Mouse (Mus musculus): Measurements from ENCODE around the gene Ficd. TPM values are rescaled to one million over a fixed set of nuclear protein-coding genes. Genes with fewer than 3 reads are reported as not detected.

The Ficd gene
- total and polyA plus RNA-seq, 3 experiments: 1.5 to 5.8 (median 1.9) TPM

DNA sequence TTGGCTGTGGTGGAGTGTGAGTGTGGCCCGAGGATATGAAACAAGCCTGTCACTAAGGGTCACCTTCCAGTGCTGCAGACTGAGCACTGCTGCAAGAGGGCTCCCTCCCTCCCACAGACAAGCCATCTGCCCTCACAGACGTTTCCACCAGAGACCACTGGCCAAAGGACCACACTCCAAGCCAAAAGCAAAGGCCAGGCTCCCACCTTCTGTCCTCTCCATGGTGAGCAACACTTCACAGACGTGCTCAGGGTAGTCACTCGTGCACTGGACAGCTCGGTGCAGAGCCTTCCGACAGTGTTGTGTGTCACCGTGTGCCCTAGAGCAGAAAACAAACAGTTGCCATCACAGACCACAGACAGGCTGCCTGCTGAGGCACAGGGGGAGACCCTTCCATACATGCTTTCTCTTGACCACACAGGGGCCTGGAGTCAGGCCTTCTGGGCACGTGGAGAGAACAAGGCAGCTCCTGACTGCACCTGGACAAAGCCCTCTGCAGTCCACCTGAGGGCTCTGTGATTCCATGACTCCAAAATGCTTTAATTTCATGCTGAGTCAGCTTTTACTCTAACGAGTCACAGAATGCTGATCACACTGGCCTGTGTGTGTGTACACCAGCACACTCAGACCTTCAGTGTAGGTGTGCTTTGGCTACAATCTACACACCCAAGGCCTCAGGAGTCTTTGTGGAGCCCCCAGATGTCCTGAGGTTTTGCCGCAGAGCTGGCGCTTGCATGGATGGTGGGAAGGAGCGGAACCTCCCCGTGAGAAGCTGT lies 13.1 kb downstream of the Ficd start:
- Histone ChIP-seq H3K4me1 (ENCODE audit: insufficient read depth, low read depth, low read length) (no peaks in the 10 kb centered on the region), H3K36me3 (replicated peaks) (peaks cover 99% of the 10 kb centered on the region), H3K27me3 (ENCODE audit: insufficient read depth, low read length) (no peaks in the 10 kb centered on the region), H3K4me3 (ENCODE audit: low read depth, low read length) (no peak overlapping the region), H3K9me3 (replicated peaks) (no peaks in the 10 kb centered on the region)
- DNase-seq (ENCODE audit: low spot score) (no peak), ATAC-seq (ENCODE audit: extremely low read depth, insufficient number of reproducible peaks, low FRiP score, poor library complexity, severe bottlenecking) (no peak)
- no peak for TF ChIP-seq POLR2AphosphoS5 (IDR thresholded peaks at IDR 0.05; ENCODE audit: insufficient replicate concordance, low read depth, low read length)
- no peak for TF ChIP-seq CTCF (IDR thresholded peaks at IDR 0.05; ENCODE audit: low read depth, low read length)
- TF ChIP-seq GATA2 (IDR thresholded peaks at IDR 0.05; ENCODE audit: borderline replicate concordance, low read depth, low read length): no peak
- no peak for TF ChIP-seq TAL1 (conservative IDR thresholded peaks at IDR 0.05; ENCODE audit: low read depth, low read length)
- no peak for TF ChIP-seq GATA1 (IDR thresholded peaks at IDR 0.05; ENCODE audit: borderline replicate concordance, low read length)

DNA sequence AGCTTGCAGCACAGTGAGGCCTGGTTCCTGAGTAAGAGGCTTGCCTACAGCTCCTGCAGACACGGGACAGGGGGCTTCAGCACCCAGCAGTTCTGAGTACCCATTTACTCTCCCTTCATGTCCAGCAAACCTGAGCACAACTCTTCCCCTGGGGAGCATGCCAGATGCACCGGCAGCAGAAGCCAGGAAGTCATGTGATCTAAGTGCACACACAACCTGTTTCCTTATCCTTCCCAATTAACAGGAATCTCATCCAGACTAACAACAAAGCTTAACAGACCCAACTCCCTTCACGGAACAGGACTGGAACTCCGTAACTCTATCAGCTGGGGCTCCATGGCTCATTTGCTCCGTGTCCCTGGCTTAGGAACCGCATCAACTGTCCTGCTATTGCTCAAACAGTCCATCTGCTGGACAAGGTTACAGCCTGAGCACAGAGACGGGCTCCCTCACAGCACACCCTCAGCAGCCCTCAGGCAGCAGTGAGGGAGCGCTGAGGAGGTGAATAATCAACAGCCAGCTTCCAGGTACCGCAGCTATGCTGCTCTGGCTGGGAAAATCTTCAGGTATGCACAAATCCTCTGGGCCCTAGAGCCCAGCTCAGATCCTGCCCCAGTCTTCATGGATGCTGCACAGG lies 16.0 kb downstream of the Ficd start:
- ATAC-seq (ENCODE audit: extremely low read depth, insufficient number of reproducible peaks, low FRiP score, poor library complexity, severe bottlenecking): no peak
- no peak for DNase-seq (ENCODE audit: low spot score)
- Histone ChIP-seq H3K36me3 (replicated peaks) (peaks cover 99% of the 10 kb centered on the region), H3K4me1 (ENCODE audit: insufficient read depth, low read depth, low read length) (no peaks in the 10 kb centered on the region), H3K4me3 (ENCODE audit: low read depth, low read length) (no peak overlapping the region), H3K9me3 (replicated peaks) (no peaks in the 10 kb centered on the region), H3K27me3 (ENCODE audit: insufficient read depth, low read length) (no peaks in the 10 kb centered on the region)
- TF ChIP-seq GATA1 (IDR thresholded peaks at IDR 0.05; ENCODE audit: borderline replicate concordance, low read length): no peak
- TF ChIP-seq GATA2 (IDR thresholded peaks at IDR 0.05; ENCODE audit: borderline replicate concordance, low read depth, low read length): no peak
- no peak for TF ChIP-seq POLR2AphosphoS5 (IDR thresholded peaks at IDR 0.05; ENCODE audit: insufficient replicate concordance, low read depth, low read length)
- TF ChIP-seq TAL1 (conservative IDR thresholded peaks at IDR 0.05; ENCODE audit: low read depth, low read length): no peak
- TF ChIP-seq CTCF (IDR thresholded peaks at IDR 0.05; ENCODE audit: low read depth, low read length): no peak

DNA sequence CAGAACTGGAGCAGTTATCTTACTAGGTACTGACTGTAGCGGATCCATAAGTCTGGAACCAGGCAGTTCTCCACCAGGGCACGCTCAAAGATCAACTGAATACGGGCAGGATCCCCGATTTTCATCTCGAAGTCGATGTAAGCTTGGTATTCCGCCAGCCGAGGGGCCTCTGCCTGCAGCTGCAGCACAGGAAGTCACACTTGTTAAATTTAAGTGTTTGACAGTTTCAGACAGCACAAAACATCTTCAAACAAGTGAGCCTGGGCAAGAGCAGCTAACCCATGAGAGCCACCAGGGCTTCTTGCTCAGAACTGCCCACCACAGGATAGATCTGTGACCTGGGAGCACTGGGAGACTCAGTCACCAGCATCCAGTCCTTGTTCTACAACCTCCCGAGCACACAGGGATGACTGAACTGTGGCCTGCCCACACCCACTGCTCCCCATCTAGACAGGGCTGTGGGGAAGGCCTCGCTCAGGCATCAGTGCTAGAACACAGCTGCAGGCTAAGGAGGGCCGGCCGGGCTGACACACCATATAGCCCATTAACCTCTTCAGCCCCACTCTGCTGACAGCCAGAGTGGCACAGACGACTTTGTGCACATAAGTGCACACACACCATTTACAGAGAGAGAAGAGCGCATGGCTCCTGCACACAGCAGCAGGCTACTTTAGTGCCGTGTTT lies 19.9 kb downstream of the Ficd start:
- no peak for TF ChIP-seq CTCF (IDR thresholded peaks at IDR 0.05; ENCODE audit: low read depth, low read length)
- no peak for TF ChIP-seq TAL1 (conservative IDR thresholded peaks at IDR 0.05; ENCODE audit: low read depth, low read length)
- TF ChIP-seq GATA2 (IDR thresholded peaks at IDR 0.05; ENCODE audit: borderline replicate concordance, low read depth, low read length): no peak
- no peak for TF ChIP-seq GATA1 (IDR thresholded peaks at IDR 0.05; ENCODE audit: borderline replicate concordance, low read length)
- TF ChIP-seq POLR2AphosphoS5 (IDR thresholded peaks at IDR 0.05; ENCODE audit: insufficient replicate concordance, low read depth, low read length): no peak
- Histone ChIP-seq H3K4me1 (ENCODE audit: insufficient read depth, low read depth, low read length) (no peaks in the 10 kb centered on the region), H3K9me3 (replicated peaks) (no peaks in the 10 kb centered on the region), H3K27me3 (ENCODE audit: insufficient read depth, low read length) (no peaks in the 10 kb centered on the region), H3K36me3 (replicated peaks) (peaks cover 100% of the 10 kb centered on the region), H3K4me3 (ENCODE audit: low read depth, low read length) (no peak overlapping the region)
- no peak for DNase-seq (ENCODE audit: low spot score)
- ATAC-seq (ENCODE audit: extremely low read depth, insufficient number of reproducible peaks, low FRiP score, poor library complexity, severe bottlenecking): no peak

DNA sequence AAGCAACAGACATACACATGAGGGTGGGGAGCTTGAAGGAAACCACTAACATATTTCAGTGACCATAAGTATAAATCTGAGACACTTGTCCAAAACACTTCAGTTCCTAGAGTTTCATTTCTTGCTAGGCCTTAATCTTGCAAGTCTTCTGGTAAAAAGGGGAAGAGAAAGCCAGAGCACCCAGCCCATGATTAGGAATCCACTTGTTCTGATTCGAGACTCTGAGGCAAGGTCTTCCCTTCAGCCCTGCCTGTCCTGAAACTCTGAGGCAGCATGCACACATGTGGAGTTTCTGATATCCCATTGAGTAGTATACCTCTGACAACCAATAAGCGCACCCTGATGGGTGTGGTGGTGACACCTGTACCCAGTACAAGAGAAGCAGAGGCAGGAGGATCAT lies 26.0 kb downstream of the Ficd start:
- H3K4me1 ChIP-seq (ENCODE audit: insufficient read depth, low read depth, low read length): peaks cover 19% of the 10 kb centered on the region
- peaks cover 100% of the 10 kb centered on the region for H3K36me3 ChIP-seq (replicated peaks)
- no peak overlapping the region for H3K4me3 ChIP-seq (ENCODE audit: low read depth, low read length)
- TF ChIP-seq GATA1 (IDR thresholded peaks at IDR 0.05; ENCODE audit: borderline replicate concordance, low read length) (no peak), CTCF (IDR thresholded peaks at IDR 0.05; ENCODE audit: low read depth, low read length) (no peak), TAL1 (conservative IDR thresholded peaks at IDR 0.05; ENCODE audit: low read depth, low read length) (no peak), POLR2AphosphoS5 (IDR thresholded peaks at IDR 0.05; ENCODE audit: insufficient replicate concordance, low read depth, low read length) (no peak), GATA2 (IDR thresholded peaks at IDR 0.05; ENCODE audit: borderline replicate concordance, low read depth, low read length) (no peak)
- no peaks in the 10 kb centered on the region for H3K9me3 ChIP-seq (replicated peaks)
- H3K27me3 ChIP-seq (ENCODE audit: insufficient read depth, low read length): no peaks in the 10 kb centered on the region
- no peak for DNase-seq (ENCODE audit: low spot score)
- ATAC-seq (ENCODE audit: extremely low read depth, insufficient number of reproducible peaks, low FRiP score, poor library complexity, severe bottlenecking): no peak

DNA sequence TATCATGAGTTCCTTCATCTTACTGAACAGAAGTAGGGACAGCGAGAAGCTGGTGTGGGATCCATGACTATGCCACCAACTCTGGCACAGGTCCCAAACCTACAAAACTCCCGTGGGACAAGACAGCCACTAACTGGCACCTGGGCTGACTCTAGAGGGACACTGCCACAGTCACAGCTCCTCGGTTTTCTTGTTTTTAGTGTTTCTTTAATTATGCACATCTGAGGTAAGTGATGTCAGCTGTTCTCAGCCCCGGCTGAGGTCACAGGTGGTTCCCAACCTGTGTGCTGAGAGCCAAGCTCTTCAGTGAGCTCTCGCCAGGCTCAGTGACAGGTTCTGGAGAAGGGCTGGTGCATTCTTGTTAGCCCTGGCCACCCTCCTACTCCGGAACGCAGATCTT lies 28.8 kb downstream of the Ficd start:
- Histone ChIP-seq H3K27me3 (ENCODE audit: insufficient read depth, low read length) (no peaks in the 10 kb centered on the region), H3K4me3 (ENCODE audit: low read depth, low read length) (no peak overlapping the region), H3K36me3 (replicated peaks) (peaks cover 98% of the 10 kb centered on the region), H3K9me3 (replicated peaks) (no peaks in the 10 kb centered on the region), H3K4me1 (ENCODE audit: insufficient read depth, low read depth, low read length) (peaks cover 34% of the 10 kb centered on the region)
- ATAC-seq (ENCODE audit: extremely low read depth, insufficient number of reproducible peaks, low FRiP score, poor library complexity, severe bottlenecking) (no peak), DNase-seq (ENCODE audit: low spot score) (no peak)
- no peak for TF ChIP-seq GATA1 (IDR thresholded peaks at IDR 0.05; ENCODE audit: borderline replicate concordance, low read length)

Measured in G1E (cell line).